In genomic region chr11:79291651-79292050, GRCm38 (mm10) we compare ENCODE assay signal across 16 mouse cellular contexts. TPM values are rescaled to one million over a fixed set of nuclear protein-coding genes. Genes with fewer than 3 reads are reported as not detected.
"Had no signal": no experiment of that assay in that cellular context is flagged by ENCODE, and none has a peak within 500 bp of the region (broad histone marks: within the 10 kb centered on the region; RNA-seq: fewer than 3 reads in every experiment).

No protein-coding gene starts in this region.

- H3K36me3 ChIP-seq: limb, embryonic 10.5 days; liver, embryonic 15.5 days; midbrain, embryonic 15.5 days; neural tube, embryonic 12.5 days had no signal

- H3K27me3 ChIP-seq: liver, embryonic 15.5 days; midbrain, embryonic 15.5 days; neural tube, embryonic 12.5 days had no signal

- ATAC-seq: lung, postnatal 0 days; midbrain, embryonic 15.5 days had no signal

- H3K27ac ChIP-seq: left cerebral cortex, adult 2 months; limb, embryonic 10.5 days; liver, embryonic 15.5 days; midbrain, embryonic 15.5 days; neural tube, embryonic 12.5 days had no signal

- H3K9me3 ChIP-seq: limb, embryonic 10.5 days; liver, embryonic 15.5 days; midbrain, embryonic 15.5 days; neural tube, embryonic 12.5 days had no signal

- H3K4me3 ChIP-seq: left cerebral cortex, adult 2 months; limb, embryonic 10.5 days; liver, embryonic 15.5 days; midbrain, embryonic 15.5 days; neural tube, embryonic 12.5 days had no signal

- DNase-seq: lung, adult 2 months; lung, postnatal 36 days; retina, postnatal 1 day; right cerebral cortex, postnatal 4 days; thymus, postnatal 36 days had no signal

- H3K9ac ChIP-seq: liver, embryonic 15.5 days; midbrain, embryonic 15.5 days; neural tube, embryonic 12.5 days had no signal

- H3K4me2 ChIP-seq: liver, embryonic 11.5 days; liver, embryonic 15.5 days; midbrain, embryonic 11.5 days; midbrain, embryonic 15.5 days; neural tube, embryonic 12.5 days had no signal

- H3K4me1 ChIP-seq: midbrain, embryonic 15.5 days; neural tube, embryonic 12.5 days had no signal

RNA-seq across cellular contexts. Expression of gene Gm9964, which starts 5.1 kb away (rescaled TPM):
- polyA plus RNA-seq: limb, embryonic 10.5 days; limb, embryonic 14.5 days; liver, embryonic 11.5 days; liver, embryonic 15.5 days; lung, adult 2 months; lung, postnatal 0 days; midbrain, embryonic 11.5 days; midbrain, embryonic 15.5 days; neural tube, embryonic 12.5 days; spleen, adult 2 months; stomach, embryonic 16.5 days had no signal
